Mouse (Mus musculus) C2C12 (cell line): ENCODE measurements around the gene Rft1. TPM values are rescaled to one million over a fixed set of nuclear protein-coding genes. Genes with fewer than 3 reads are reported as not detected.
A peak's percentile ranks its signal among the peaks of the same experiment; 100 is the strongest.
"Not testable (repeated sequence)": the region's sequence is repeated elsewhere in the genome, so short reads cannot be mapped to it uniquely, and the experiment has no call there.

Experiments used
- H3K27me3 ChIP-seq: one replicate; pipeline ENCODE4 v1.6.1; 2011; ENCODE audit not compliant: control insufficient read depth, insufficient read depth, insufficient read length
- H3K36me3 ChIP-seq: one replicate; pipeline ENCODE4 v1.6.1; 2011; ENCODE audit not compliant: control insufficient read depth, insufficient read depth
- H3K4me3 ChIP-seq: one replicate; pipeline ENCODE4 v1.5.1; 2011; ENCODE audit warnings: mild to moderate bottlenecking, control low read depth; ENCODE audit not compliant: poor library complexity, insufficient read depth, severe bottlenecking
- H3K79me2 ChIP-seq: one replicate; pipeline ENCODE4 v1.6.1; 2011; ENCODE audit not compliant: control insufficient read depth, insufficient read depth
- H3K79me3 ChIP-seq: one replicate; pipeline ENCODE4 v1.6.1; 2011; ENCODE audit warnings: low read depth, control low read depth
- H3ac ChIP-seq: one replicate; pipeline ENCODE3; 2011; ENCODE audit warnings: low read depth; ENCODE audit not compliant: control insufficient read depth, insufficient read length
- CEBPB ChIP-seq: IDR thresholded peaks from one replicate; pipeline ENCODE4 v1.6.1; 2011; ENCODE audit warnings: low read depth, mild to moderate bottlenecking, control low read depth, moderate library complexity
- CTCF ChIP-seq: IDR thresholded peaks from one replicate; pipeline ENCODE4 v1.5.1; 2011; ENCODE audit not compliant: control insufficient read depth, insufficient read depth, insufficient read length
- FOSL1 ChIP-seq: IDR thresholded peaks from one replicate; pipeline ENCODE4 v1.8.0; 2011; ENCODE audit warnings: mild to moderate bottlenecking, low read length; ENCODE audit not compliant: poor library complexity, insufficient read depth, severe bottlenecking
- MAX ChIP-seq: IDR thresholded peaks from one replicate; pipeline ENCODE4 v1.6.1; 2011; ENCODE audit warnings: mild to moderate bottlenecking, control low read depth
- MYOD1 ChIP-seq: IDR thresholded peaks from one replicate; pipeline ENCODE4 v1.6.1; 2011; ENCODE audit warnings: low read depth; ENCODE audit not compliant: control insufficient read depth, insufficient read length
- MYOG ChIP-seq: IDR thresholded peaks from one replicate; pipeline ENCODE4 v1.6.1; 2011; ENCODE audit not compliant: control insufficient read depth, insufficient read length; ENCODE audit errors: extremely low read depth
- USF1 ChIP-seq: IDR thresholded peaks from one replicate; pipeline ENCODE4 v1.6.1; 2011; ENCODE audit warnings: low read depth, mild to moderate bottlenecking, control low read depth, moderate library complexity
- polyA plus RNA-seq: library from polyadenylated mRNA; unstranded; fragments of >200 nt; fragmentation: generic; extraction: Trizol; gene quantifications from one replicate; pipeline ENCODE4 v1.2.1, GENCODE M21; 2012; ENCODE audit warnings: missing spikeins

Rft1 gene
- polyA plus RNA-seq, 1 experiment, result 13.4 TPM

GRCm38 (mm10) chr14:30715618-30716050 lies 61.5 kb downstream of the Rft1 start:
- Histone ChIP-seq H3K27me3 (no peaks in the 10 kb centered on the region), H3K79me2 (peaks cover 30% of the 10 kb centered on the region), H3ac (peak overlapping the region; percentile 88), H3K4me3 (peak overlapping the region; percentile 56), H3K79me3 (peaks cover 7% of the 10 kb centered on the region), H3K36me3 (no peaks in the 10 kb centered on the region)
- TF ChIP-seq MYOD1, result no peak
- no peak for TF ChIP-seq USF1
- no peak for TF ChIP-seq MAX
- TF ChIP-seq CEBPB, result no peak
- TF ChIP-seq CTCF, result no peak
- no peak for TF ChIP-seq FOSL1
- TF ChIP-seq MYOG, result no peak

DNA sequence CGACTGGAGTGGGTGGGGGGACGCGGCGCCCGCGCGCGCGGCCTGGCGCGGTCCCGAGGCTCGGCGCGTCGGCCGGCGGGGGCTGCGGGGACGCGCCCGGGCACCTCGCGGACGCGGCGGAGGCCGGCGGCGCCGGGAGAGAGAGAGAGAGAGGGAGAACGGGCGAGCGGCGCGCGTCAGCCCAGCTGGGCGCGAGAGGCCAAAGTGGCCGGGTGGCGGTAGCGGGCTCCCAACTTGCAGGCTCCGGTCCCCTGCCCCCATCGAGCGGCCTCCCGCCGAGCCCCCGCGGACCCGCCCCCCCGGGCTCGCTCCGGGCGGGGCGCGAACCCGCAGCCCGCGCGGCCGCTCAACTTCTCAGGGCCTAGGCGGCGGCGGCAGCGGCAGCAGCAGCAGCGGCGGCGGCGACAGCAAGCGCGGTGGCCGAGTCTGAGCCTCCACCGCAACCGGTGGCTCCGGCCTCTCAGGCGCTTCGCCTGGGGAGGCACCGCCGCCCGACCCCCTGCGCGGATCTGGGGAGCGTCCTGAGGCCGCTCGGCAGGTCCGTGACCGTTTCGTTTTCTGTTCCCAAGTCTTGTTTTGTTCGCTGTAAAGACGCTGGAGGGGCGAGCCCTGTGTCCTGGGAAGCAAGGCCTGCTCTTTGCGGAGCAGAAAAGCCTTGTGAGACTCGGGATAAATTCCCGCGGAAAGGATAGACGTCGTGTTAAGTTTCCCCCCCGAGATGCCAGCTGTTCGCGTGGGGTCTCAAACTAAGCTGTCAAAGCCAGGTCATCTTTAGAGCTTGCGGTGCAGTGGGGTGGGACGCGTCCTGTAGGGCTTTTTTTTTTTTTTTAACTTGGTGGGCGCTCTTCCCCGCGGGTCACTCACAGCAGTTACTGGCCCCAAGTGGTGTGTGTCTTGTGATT lies 62.1 kb downstream of the Rft1 start:
- no peaks in the 10 kb centered on the region for H3K36me3 ChIP-seq
- H3K27me3 ChIP-seq, result no peaks in the 10 kb centered on the region
- H3K4me3 ChIP-seq, result peak overlapping the region; percentile 56
- H3K79me2 ChIP-seq, result peaks cover 30% of the 10 kb centered on the region
- peaks cover 7% of the 10 kb centered on the region for H3K79me3 ChIP-seq
- TF ChIP-seq MYOG (no peak), MYOD1 (no peak), USF1 (no peak), MAX (no peak), CEBPB (no peak), FOSL1 (no peak), CTCF (no peak)
- peak overlapping the region; percentile 88 for H3ac ChIP-seq

DNA sequence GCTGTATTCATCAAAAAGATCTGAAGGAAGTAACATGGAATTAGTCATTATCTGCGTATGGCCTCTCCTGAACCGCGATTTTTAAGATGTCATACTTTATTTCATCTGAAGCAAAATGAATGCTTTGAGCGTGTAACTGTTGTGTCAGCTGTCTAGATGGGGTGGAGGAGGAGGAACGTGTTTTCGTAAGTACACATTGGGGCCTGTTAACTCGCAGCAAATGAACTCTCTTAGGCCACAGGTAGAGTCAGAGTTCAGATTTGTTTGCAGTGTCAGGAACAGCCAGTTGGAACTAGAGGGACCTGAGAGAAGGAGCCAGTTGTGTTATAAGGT lies 62.8 kb downstream of the Rft1 start:
- H3K27me3 ChIP-seq, result no peaks in the 10 kb centered on the region
- peaks cover 35% of the 10 kb centered on the region for H3K79me2 ChIP-seq
- peak overlapping the region; percentile 56 for H3K4me3 ChIP-seq
- H3ac ChIP-seq, result no peak overlapping the region
- peaks cover 10% of the 10 kb centered on the region for H3K79me3 ChIP-seq
- no peak for TF ChIP-seq USF1
- TF ChIP-seq MYOD1, result peak; percentile 34
- H3K36me3 ChIP-seq, result no peaks in the 10 kb centered on the region

- not testable (repeated sequence) for H3ac ChIP-seq
Observed at GRCm38 (mm10) chr14:30718696-30719095, 64.5 kb downstream of the Rft1 start.

DNA sequence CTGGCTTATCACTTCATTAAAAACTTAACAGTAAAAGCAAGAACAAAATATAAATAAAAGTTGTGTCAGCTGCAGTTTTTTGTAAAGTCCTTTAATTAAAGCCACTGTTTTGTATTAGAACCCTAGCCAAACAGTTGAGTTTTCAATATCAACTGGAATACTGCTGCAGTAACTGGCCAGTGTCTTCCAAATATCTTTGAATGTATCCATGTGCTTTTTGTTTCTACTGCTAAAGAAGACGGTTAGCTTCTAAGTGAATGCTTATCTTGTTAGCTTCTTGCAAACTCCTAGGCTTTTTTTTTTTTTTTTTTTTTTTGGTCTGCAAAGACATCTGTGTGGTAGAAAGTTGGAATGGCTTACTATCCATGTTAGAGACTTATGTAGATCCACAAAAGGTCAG lies 65.4 kb downstream of the Rft1 start:
- Histone ChIP-seq H3K4me3 (no peak overlapping the region), H3K27me3 (no peaks in the 10 kb centered on the region), H3K79me2 (peaks cover 56% of the 10 kb centered on the region), H3K79me3 (peaks cover 22% of the 10 kb centered on the region), H3K36me3 (no peaks in the 10 kb centered on the region), H3ac (no peak overlapping the region)
- no peak for TF ChIP-seq FOSL1
- TF ChIP-seq CTCF, result no peak
- TF ChIP-seq MYOD1, result no peak
- no peak for TF ChIP-seq USF1
- TF ChIP-seq MYOG, result no peak
- no peak for TF ChIP-seq CEBPB
- no peak for TF ChIP-seq MAX

More at GRCm38 (mm10) chr14:30718696-30719095, 64.5 kb downstream of the Rft1 start:
- H3K79me2 ChIP-seq, result peaks cover 53% of the 10 kb centered on the region
- H3K4me3 ChIP-seq, H3K36me3 ChIP-seq, H3K27me3 ChIP-seq: not testable (repeated sequence)
- peaks cover 18% of the 10 kb centered on the region for H3K79me3 ChIP-seq

DNA sequence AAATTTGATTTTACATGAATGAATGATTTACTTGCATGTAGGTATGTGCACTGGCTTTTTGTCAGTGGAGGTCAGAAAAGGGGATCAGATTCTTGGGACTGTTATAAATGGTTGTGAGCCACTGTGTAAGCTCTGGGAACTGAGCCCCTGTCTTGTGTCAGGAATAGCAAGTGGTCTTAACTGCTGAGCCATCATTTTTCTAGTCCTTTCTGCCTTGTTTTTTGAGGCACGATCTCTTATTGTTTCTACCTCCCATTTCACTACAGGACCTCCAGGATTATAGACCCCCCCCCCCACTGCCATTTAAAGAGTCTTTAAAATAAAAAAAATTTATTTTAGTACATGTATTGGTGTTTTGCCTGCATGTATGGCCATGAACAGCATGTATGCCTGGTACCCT lies 67.7 kb downstream of the Rft1 start:
- H3K36me3 ChIP-seq, result no peaks in the 10 kb centered on the region
- no peak overlapping the region for H3K4me3 ChIP-seq
- H3K27me3 ChIP-seq, result no peaks in the 10 kb centered on the region
- H3K79me2 ChIP-seq, result peaks cover 60% of the 10 kb centered on the region
- peaks cover 34% of the 10 kb centered on the region for H3K79me3 ChIP-seq
- no peak overlapping the region for H3ac ChIP-seq
- TF ChIP-seq MYOG, result no peak
- no peak for TF ChIP-seq FOSL1
- no peak for TF ChIP-seq USF1
- no peak for TF ChIP-seq CEBPB
- TF ChIP-seq CTCF, result no peak
- no peak for TF ChIP-seq MAX
- TF ChIP-seq MYOD1, result no peak
